Mouse (Mus musculus) embryo, embryonic 9.5 days (tissue): ENCODE data around the gene Tmem63b.

Source experiments
- DNase-seq: peaks from one replicate; pipeline ENCODE4 v3.0.0-alpha.2; 2017; ENCODE audit errors: extremely low spot score

The Tmem63b gene

DNA sequence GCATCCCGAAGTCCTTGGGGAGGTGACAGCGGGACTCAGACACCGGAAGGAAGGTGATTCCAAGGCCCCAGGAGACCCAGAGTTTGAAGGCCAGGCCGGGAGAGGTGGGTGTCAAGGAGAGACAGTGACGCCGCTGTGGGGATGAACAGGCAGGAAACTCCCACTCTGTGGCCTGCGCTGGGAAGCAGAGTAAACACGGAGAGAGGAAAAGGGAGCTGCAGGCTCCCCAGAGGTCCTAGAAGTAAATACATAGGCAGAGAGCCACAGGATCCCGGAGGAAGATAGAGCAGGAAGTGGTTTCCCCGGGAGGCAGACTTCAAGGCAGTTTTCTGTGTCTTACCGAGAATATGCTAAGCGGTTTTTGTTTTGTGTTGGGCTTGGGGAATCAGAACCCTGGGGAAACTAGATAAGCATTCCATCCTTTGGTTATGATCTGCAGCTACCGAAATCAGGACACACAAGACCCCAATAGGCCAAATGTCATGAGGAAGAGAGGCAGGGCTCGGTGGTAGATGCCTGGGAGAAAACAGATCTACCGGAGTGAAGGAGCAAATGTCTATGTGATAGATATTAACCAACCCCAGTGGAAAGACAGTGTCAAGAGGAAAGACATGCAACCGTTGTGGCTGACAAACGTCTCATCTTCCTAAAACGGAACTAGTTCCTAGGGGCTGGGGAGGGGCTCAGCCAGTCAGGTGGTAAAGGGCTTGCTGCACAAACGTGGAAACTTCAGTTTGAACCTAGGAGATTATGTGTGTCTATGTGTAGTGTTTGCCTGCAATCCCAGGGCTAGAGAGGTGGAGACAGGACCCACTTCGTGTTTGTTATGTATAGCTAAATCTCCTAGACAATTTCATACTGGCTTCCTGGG, 67.1 kb downstream of the Tmem63b start:
- no peak for DNase-seq

DNA sequence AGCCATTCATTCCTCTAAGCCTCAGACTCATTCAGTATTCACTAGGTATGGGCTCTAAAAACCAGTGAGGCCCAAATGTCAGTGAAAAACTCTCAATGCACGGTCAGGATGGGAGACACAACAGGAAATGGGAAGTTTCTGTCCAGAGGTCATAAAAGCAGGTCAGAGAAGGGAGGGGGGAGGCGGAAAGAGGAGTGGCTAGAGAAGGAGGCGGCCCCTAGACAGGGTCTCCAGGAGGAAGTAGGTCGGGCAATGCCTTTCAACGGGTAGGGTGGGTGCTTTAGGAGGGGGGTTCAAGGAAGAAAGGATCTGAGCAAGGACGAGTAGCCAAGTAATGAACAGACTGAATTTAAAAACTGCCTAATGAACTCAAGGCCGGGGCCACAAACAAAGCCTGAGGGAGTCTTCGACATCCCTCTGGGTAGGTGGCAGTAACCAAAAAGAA, 67.7 kb downstream of the Tmem63b start:
- peak; percentile 69 for DNase-seq

DNA sequence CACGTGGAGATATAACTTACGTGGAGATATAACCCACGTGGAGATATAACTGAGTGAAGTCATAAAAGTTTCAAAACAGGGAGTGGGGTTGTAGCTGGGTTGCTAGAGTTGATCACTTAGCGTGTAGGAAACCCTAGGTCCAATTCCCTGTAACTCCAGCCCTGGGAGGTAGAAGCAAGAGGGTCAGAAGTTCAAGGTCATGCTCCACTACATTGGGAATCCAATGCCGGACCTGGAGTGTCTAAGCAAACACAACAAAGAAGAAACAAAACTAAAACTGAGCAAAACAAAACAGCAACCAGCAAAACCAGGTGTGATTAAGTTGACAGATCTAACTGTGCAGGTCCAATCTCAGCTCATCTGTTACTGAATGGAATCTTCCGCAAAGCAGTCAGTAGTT, 69.0 kb downstream of the Tmem63b start:
- DNase-seq = no peak

DNA sequence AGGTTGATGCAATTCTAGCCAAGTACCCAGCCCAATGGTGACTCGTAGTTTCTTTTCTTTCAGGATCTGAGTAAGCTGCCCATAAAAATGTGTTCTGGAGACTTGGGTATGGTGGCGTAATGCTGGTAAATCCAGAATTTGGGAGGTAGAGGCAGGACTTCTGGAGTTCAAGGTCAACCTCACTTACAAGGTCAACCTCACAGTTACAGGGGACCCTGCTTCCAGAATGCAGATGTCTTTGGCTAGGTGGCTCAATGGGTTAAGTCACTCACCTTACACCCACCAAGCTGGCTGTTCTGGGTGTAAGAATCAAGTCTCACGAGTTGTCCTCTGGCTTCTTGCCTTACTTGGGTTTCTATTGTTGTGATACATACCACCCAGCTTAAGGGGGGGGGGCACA, 70.0 kb downstream of the Tmem63b start:
- no peak for DNase-seq

DNA sequence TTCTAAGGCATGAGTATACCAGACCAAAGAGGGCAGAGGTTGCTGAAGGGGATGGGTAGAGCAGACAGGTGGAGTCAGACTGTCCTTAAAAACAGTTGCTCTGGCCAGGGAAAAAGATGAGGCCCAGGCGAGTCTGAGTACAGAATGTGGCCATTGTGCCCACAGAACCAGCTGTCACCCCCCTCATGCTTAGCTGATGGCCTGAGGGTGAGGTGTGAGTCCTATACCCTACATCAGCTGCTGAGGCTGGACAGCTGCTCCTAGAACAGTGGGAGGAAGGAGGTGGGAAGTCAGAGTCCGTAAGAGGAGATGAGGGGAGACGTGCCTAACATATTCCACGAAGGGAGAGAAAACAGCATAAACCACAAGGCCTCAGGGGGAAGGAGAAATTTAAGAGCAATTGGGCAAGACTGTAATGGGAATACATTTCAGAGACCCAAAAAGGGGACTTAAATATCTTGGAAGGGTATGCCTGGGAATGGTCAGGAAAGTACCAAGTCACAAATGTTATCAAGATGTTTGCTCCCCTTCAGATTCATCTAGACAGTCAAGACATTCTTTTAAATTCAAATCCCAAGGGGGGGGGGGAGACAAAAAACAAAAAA, 70.6 kb downstream of the Tmem63b start:
- no peak for DNase-seq

DNA sequence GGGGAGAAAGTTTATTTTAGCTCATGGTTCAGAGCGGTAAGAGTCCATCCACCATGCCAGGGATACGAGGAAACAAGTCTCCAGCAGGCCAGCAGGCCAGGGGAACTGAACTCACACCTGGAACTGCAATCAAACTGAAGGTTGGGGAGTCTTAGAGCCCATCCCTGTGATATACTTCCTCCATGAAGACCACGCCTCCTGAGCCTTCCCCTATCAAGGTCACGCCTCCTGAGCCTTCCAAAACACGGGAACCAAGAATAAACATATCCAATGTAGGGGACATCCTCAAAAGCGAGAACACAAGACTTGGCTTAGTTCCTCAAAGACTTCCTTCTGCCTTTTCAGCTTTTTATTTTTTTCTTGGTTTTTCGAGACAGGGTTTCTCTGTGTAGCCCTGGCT, 73.8 kb downstream of the Tmem63b start:
- no peak for DNase-seq

DNA sequence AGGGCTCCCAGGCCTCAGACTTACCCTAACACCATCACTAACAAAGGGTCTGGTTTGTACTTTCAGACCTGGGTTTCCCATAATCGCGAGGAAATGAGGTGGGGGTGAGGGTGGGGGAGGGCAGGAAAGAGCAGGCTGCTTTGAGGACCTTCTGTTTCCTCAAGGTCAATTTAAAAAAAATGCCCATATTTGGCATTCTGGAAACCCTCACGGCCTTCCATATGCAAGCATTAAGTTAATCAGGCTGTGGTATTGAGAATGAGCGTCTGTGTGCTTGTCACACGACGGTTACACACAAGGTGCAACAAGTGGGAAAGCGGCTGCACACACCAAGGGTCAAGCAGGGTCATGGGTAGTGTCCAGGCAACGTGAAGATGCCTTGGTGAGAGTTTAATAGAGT, 74.7 kb downstream of the Tmem63b start:
- no peak for DNase-seq
